Mouse (Mus musculus): Measurements from ENCODE around the gene Amer1.

GRCm38 (mm10) chrX:95443898-95444775 is 535 bp downstream of the Amer1 start:
- TF ChIP-seq POLR2A (IDR thresholded peaks at IDR 0.05; ENCODE audit: extremely low read depth, insufficient read depth, low read length): no peak
- no peak for TF ChIP-seq CTCF (IDR thresholded peaks at IDR 0.05; ENCODE audit: low read depth, low read length)
